Mouse (Mus musculus): ENCODE data around the gene Ccdc160. TPM values are rescaled to one million over a fixed set of nuclear protein-coding genes. Genes with fewer than 3 reads are reported as not detected.
A peak's percentile ranks its signal among the peaks of the same experiment; 100 is the strongest.

The Ccdc160 gene
- polyA plus RNA-seq, 1 experiment from 2014 or later, result 4.6 TPM

- H3K4me1 ChIP-seq, result no peaks in the 10 kb centered on the region
- no peak for ATAC-seq (ENCODE audit: low FRiP score)
- H3K9me3 ChIP-seq (replicated peaks), result no peaks in the 10 kb centered on the region
- H3K9ac ChIP-seq, result no peak overlapping the region
- H3K27me3 ChIP-seq, result no peaks in the 10 kb centered on the region
- no peak overlapping the region for H3K4me2 ChIP-seq (replicated peaks)
- H3K27ac ChIP-seq, result no peak overlapping the region
- 84% methylated on average over 5 of the region's 5 CpGs for WGBS
- H3K4me3 ChIP-seq, result no peak overlapping the region
- no peaks in the 10 kb centered on the region for H3K36me3 ChIP-seq
These were observed 13.3 kb upstream of the Ccdc160 start for GRCm38 (mm10) chrX:52777671-52778070.

- H3K4me3 ChIP-seq, result no peak overlapping the region
- H3K27ac ChIP-seq, result no peak overlapping the region
- 77% methylated on average over 5 of the region's 5 CpGs for WGBS
- H3K9me3 ChIP-seq (replicated peaks), result no peaks in the 10 kb centered on the region
- H3K9ac ChIP-seq, result no peak overlapping the region
- no peaks in the 10 kb centered on the region for H3K27me3 ChIP-seq
- no peaks in the 10 kb centered on the region for H3K36me3 ChIP-seq
- H3K4me2 ChIP-seq (replicated peaks), result no peak overlapping the region
- no peak for ATAC-seq (ENCODE audit: low FRiP score)
- no peaks in the 10 kb centered on the region for H3K4me1 ChIP-seq
These were observed 7.1 kb upstream of the Ccdc160 start for GRCm38 (mm10) chrX:52783898-52784297.

- no peak overlapping the region for H3K4me3 ChIP-seq
- no peaks in the 10 kb centered on the region for H3K4me1 ChIP-seq
- 0 out of 2 replicates have a peak overlapping the region, but pooled peaks have one; percentile 46 for H3K4me2 ChIP-seq (replicated peaks)
- H3K27ac ChIP-seq, result no peak overlapping the region
- WGBS, result 35% methylated on average over 10 of the region's 10 CpGs
- H3K9ac ChIP-seq, result no peak overlapping the region
- no peaks in the 10 kb centered on the region for H3K36me3 ChIP-seq
- no peaks in the 10 kb centered on the region for H3K27me3 ChIP-seq
- H3K9me3 ChIP-seq (replicated peaks), result no peaks in the 10 kb centered on the region
- no peak for ATAC-seq (ENCODE audit: low FRiP score)
These were observed 1.1 kb downstream of the Ccdc160 start for GRCm38 (mm10) chrX:52791944-52792719.

- no peak overlapping the region for H3K27ac ChIP-seq
These were observed 1.9 kb downstream of the Ccdc160 start for GRCm38 (mm10) chrX:52792861-52793260.

GRCm38 (mm10) chrX:52795816-52796215 is 4.8 kb downstream of the Ccdc160 start:
- no peaks in the 10 kb centered on the region for H3K4me1 ChIP-seq
- no peak overlapping the region for H3K4me2 ChIP-seq (replicated peaks)
- H3K27me3 ChIP-seq, result no peaks in the 10 kb centered on the region
- no peaks in the 10 kb centered on the region for H3K9me3 ChIP-seq (replicated peaks)
- no peak overlapping the region for H3K4me3 ChIP-seq
- no peak for ATAC-seq (ENCODE audit: low FRiP score)
- 15% methylated on average over 8 of the region's 8 CpGs for WGBS
- no peak overlapping the region for H3K9ac ChIP-seq
- H3K27ac ChIP-seq, result no peak overlapping the region
- no peaks in the 10 kb centered on the region for H3K36me3 ChIP-seq

More at GRCm38 (mm10) chrX:52792861-52793260, 1.9 kb downstream of the Ccdc160 start:
- Histone ChIP-seq H3K9me3 (replicated peaks) (no peaks in the 10 kb centered on the region), H3K27me3 (no peaks in the 10 kb centered on the region), H3K4me2 (replicated peaks) (no peak overlapping the region), H3K4me1 (no peaks in the 10 kb centered on the region), H3K4me3 (no peak overlapping the region), H3K36me3 (no peaks in the 10 kb centered on the region), H3K9ac (no peak overlapping the region)
- no peak for ATAC-seq (ENCODE audit: low FRiP score)
- 39% methylated on average over 6 of the region's 6 CpGs for WGBS

- Histone ChIP-seq H3K4me2 (replicated peaks) (no peak overlapping the region), H3K4me3 (no peak overlapping the region), H3K36me3 (no peaks in the 10 kb centered on the region), H3K9me3 (replicated peaks) (no peaks in the 10 kb centered on the region), H3K9ac (no peak overlapping the region), H3K27ac (no peak overlapping the region), H3K27me3 (no peaks in the 10 kb centered on the region), H3K4me1 (no peaks in the 10 kb centered on the region)
- WGBS, result 61% methylated on average over 9 of the region's 9 CpGs
- no peak for ATAC-seq (ENCODE audit: low FRiP score)
These were observed 6.1 kb downstream of the Ccdc160 start for GRCm38 (mm10) chrX:52797031-52797625.

GRCm38 (mm10) chrX:52798255-52798654 is 7.3 kb downstream of the Ccdc160 start:
- ATAC-seq (ENCODE audit: low FRiP score), result no peak
- Histone ChIP-seq H3K4me2 (replicated peaks) (no peak overlapping the region), H3K9me3 (replicated peaks) (no peaks in the 10 kb centered on the region), H3K4me1 (no peaks in the 10 kb centered on the region), H3K4me3 (no peak overlapping the region), H3K27ac (no peak overlapping the region), H3K36me3 (no peaks in the 10 kb centered on the region), H3K27me3 (no peaks in the 10 kb centered on the region), H3K9ac (no peak overlapping the region)
- WGBS, result 72% methylated on average over 14 of the region's 14 CpGs

- Histone ChIP-seq H3K9ac (no peak overlapping the region), H3K36me3 (no peaks in the 10 kb centered on the region), H3K4me3 (no peak overlapping the region), H3K4me2 (replicated peaks) (no peak overlapping the region), H3K27ac (no peak overlapping the region), H3K9me3 (replicated peaks) (no peaks in the 10 kb centered on the region), H3K27me3 (no peaks in the 10 kb centered on the region), H3K4me1 (no peaks in the 10 kb centered on the region)
- no peak for ATAC-seq (ENCODE audit: low FRiP score)
- 44% methylated on average over 6 of the region's 6 CpGs for WGBS
These were observed 8.6 kb downstream of the Ccdc160 start for GRCm38 (mm10) chrX:52799566-52799965.

- Histone ChIP-seq H3K4me2 (replicated peaks) (no peak overlapping the region), H3K9ac (no peak overlapping the region), H3K4me3 (no peak overlapping the region), H3K27ac (no peak overlapping the region), H3K27me3 (no peaks in the 10 kb centered on the region), H3K9me3 (replicated peaks) (no peaks in the 10 kb centered on the region), H3K4me1 (no peaks in the 10 kb centered on the region), H3K36me3 (no peaks in the 10 kb centered on the region)
- no peak for ATAC-seq (ENCODE audit: low FRiP score)
- WGBS, result 58% methylated on average over 3 of the region's 3 CpGs
These were observed 28.3 kb downstream of the Ccdc160 start for GRCm38 (mm10) chrX:52819338-52819737.

MicroRNAs encoded within 50 kb of the gene (microRNA counts, 519-probe panel; counts per million panel counts)
- microRNA mmu-miR-106a+mmu-miR-17, result 6,919 counts per million, percentile 99 among the panel's probes with 10 or more counts
- microRNA mmu-miR-18b, result 1,391 counts per million, percentile 59 among the panel's probes with 10 or more counts
- 470 counts per million, percentile 58 among the panel's probes with 10 or more counts for microRNA mmu-miR-363

Small RNA genes lying within 50 kb of the gene (microRNA-seq; reads per million reads assigned to microRNA genes)
- gene Mir106a, result 2,145 reads per million, percentile 83 among the genes with 10 or more reads in this experiment
- gene Mir18b, result 132 reads per million, percentile 50 among the genes with 10 or more reads in this experiment
- 6.5 reads per million, percentile 15 among the genes with 10 or more reads in this experiment for gene Mir19b-2
- 1,271 reads per million, percentile 76 among the genes with 10 or more reads in this experiment for gene Mir20b
- 919 reads per million, percentile 73 among the genes with 10 or more reads in this experiment for gene Mir363
- gene Mir92-2, result 273 reads per million, percentile 60 among the genes with 10 or more reads in this experiment

Other genes with a start within 250 kb of the Ccdc160 start
- 330 and 398 TPM in 2 replicates for gene Gpc3, start 177.2 kb upstream of the Ccdc160 start, polyA plus RNA-seq (2016; fragmentation: Nextera tagmentation; extraction: Ambion mirVana)
- 97.7 and 103 TPM in 2 replicates for gene Phf6, start 121.1 kb downstream of the Ccdc160 start, polyA plus RNA-seq (2016; fragmentation: Nextera tagmentation; extraction: Ambion mirVana)
- 54.8 and 57.3 TPM in 2 replicates for gene Hprt, start 196.9 kb downstream of the Ccdc160 start, polyA plus RNA-seq (2016; fragmentation: Nextera tagmentation; extraction: Ambion mirVana)